Mouse (Mus musculus): ENCODE data around the gene Fbxw8. TPM values are rescaled to one million over a fixed set of nuclear protein-coding genes. Genes with fewer than 3 reads are reported as not detected.
A peak's percentile ranks its signal among the peaks of the same experiment; 100 is the strongest.

Gene Fbxw8
- polyA plus RNA-seq, 1 experiment from 2014 or later, result 25.2 TPM

DNA sequence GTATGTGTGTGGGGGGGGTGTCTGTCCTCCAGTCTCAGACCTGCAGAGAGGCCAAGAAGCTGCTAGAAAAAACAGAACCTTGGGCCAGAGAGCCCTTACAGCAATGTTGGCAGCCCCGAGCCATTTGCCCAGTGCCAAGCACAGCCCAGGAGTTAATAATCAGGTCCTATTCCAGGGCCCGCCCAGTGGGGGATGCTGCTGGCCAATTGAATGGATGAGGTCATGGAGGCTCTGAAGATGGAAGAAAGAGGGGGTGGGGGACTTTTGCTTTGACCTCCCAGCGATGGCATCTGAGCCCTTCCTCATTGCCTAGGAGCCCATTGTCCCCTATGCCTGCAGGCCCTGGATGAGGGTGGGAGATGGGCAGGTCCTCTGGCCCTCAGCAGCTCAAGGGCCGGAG lies 123.8 kb downstream of the Fbxw8 start:
- H3K4me1 ChIP-seq, result peaks cover 40% of the 10 kb centered on the region
- H3K4me3 ChIP-seq, result no peak overlapping the region
- 29% methylated on average over 4 of the region's 4 CpGs for WGBS
- no peaks in the 10 kb centered on the region for H3K9me3 ChIP-seq
- no peak overlapping the region for H3K27ac ChIP-seq (replicated peaks)
- no peaks in the 10 kb centered on the region for H3K36me3 ChIP-seq
- peaks cover 36% of the 10 kb centered on the region for H3K27me3 ChIP-seq
- H3K9ac ChIP-seq (replicated peaks), result no peak overlapping the region
- ATAC-seq (replicated peaks), result no peak
- H3K4me2 ChIP-seq (replicated peaks), result no peak overlapping the region

- H3K4me2 ChIP-seq (replicated peaks), result no peak overlapping the region
- no peaks in the 10 kb centered on the region for H3K9me3 ChIP-seq
- H3K9ac ChIP-seq (replicated peaks), result no peak overlapping the region
- H3K36me3 ChIP-seq, result no peaks in the 10 kb centered on the region
- WGBS, result 57% methylated on average over 5 of the region's 5 CpGs
- no peak for ATAC-seq (replicated peaks)
- peaks cover 39% of the 10 kb centered on the region for H3K27me3 ChIP-seq
- H3K4me3 ChIP-seq, result no peak overlapping the region
- peaks cover 43% of the 10 kb centered on the region for H3K4me1 ChIP-seq
- H3K27ac ChIP-seq (replicated peaks), result no peak overlapping the region
Measured at GRCm38 (mm10) chr5:118031059-118031458, 124.2 kb downstream of the Fbxw8 start.

GRCm38 (mm10) chr5:118030022-118030675 lies 125.1 kb downstream of the Fbxw8 start:
- Histone ChIP-seq H3K27me3 (peaks cover 48% of the 10 kb centered on the region), H3K4me1 (peaks cover 43% of the 10 kb centered on the region)
- WGBS, result 92% methylated on average over 9 of the region's 9 CpGs

GRCm38 (mm10) chr5:118029420-118029819 lies 125.8 kb downstream of the Fbxw8 start:
- no peaks in the 10 kb centered on the region for H3K36me3 ChIP-seq
- H3K9ac ChIP-seq (replicated peaks), result no peak overlapping the region
- no peaks in the 10 kb centered on the region for H3K9me3 ChIP-seq
- WGBS, result 3% methylated on average over 10 of the region's 10 CpGs
- peak overlapping the region; percentile 74 for H3K4me3 ChIP-seq
- ATAC-seq (replicated peaks), result peak; percentile 49
- no peak overlapping the region for H3K27ac ChIP-seq (replicated peaks)
- H3K27me3 ChIP-seq, result peaks cover 49% of the 10 kb centered on the region
- H3K4me2 ChIP-seq (replicated peaks), result peak overlapping the region; percentile 100
- peaks cover 43% of the 10 kb centered on the region for H3K4me1 ChIP-seq

More at GRCm38 (mm10) chr5:118030022-118030675, 125.1 kb downstream of the Fbxw8 start:
- ATAC-seq (replicated peaks), result no peak
- H3K4me3 ChIP-seq, result no peak overlapping the region
- no peak overlapping the region; the same call in 1 of the 2 replicates for H3K4me2 ChIP-seq (replicated peaks)
- H3K9me3 ChIP-seq, result no peaks in the 10 kb centered on the region
- H3K36me3 ChIP-seq, result no peaks in the 10 kb centered on the region
- no peak overlapping the region for H3K9ac ChIP-seq (replicated peaks)
- no peak overlapping the region for H3K27ac ChIP-seq (replicated peaks)

GRCm38 (mm10) chr5:118029035-118029408 lies 126.2 kb downstream of the Fbxw8 start:
- H3K4me2 ChIP-seq (replicated peaks), result peak overlapping the region; percentile 100
- peaks cover 43% of the 10 kb centered on the region for H3K4me1 ChIP-seq
- H3K36me3 ChIP-seq, result no peaks in the 10 kb centered on the region
- H3K27ac ChIP-seq (replicated peaks), result no peak overlapping the region
- H3K27me3 ChIP-seq, result peaks cover 49% of the 10 kb centered on the region
- ATAC-seq (replicated peaks), result peak; percentile 37; the same call in 1 of the 2 replicates
- H3K9me3 ChIP-seq, result no peaks in the 10 kb centered on the region
- 6% methylated on average over 12 of the region's 12 CpGs for WGBS
- H3K9ac ChIP-seq (replicated peaks), result no peak overlapping the region
- peak overlapping the region; percentile 74 for H3K4me3 ChIP-seq

GRCm38 (mm10) chr5:118028191-118029034 lies 126.9 kb downstream of the Fbxw8 start:
- H3K27me3 ChIP-seq, result peaks cover 49% of the 10 kb centered on the region
- ATAC-seq (replicated peaks), result 0 out of 2 replicates have a peak, but pooled peaks have one; percentile 10
- no peaks in the 10 kb centered on the region for H3K9me3 ChIP-seq
- peak overlapping the region; percentile 74 for H3K4me3 ChIP-seq
- peak overlapping the region; percentile 58 for H3K9ac ChIP-seq (replicated peaks)
- H3K4me2 ChIP-seq (replicated peaks), result peak overlapping the region; percentile 100
- no peak overlapping the region for H3K27ac ChIP-seq (replicated peaks)
- 1% methylated on average over 69 of the region's 79 CpGs for WGBS
- H3K4me1 ChIP-seq, result peaks cover 43% of the 10 kb centered on the region
- H3K36me3 ChIP-seq, result no peaks in the 10 kb centered on the region

DNA sequence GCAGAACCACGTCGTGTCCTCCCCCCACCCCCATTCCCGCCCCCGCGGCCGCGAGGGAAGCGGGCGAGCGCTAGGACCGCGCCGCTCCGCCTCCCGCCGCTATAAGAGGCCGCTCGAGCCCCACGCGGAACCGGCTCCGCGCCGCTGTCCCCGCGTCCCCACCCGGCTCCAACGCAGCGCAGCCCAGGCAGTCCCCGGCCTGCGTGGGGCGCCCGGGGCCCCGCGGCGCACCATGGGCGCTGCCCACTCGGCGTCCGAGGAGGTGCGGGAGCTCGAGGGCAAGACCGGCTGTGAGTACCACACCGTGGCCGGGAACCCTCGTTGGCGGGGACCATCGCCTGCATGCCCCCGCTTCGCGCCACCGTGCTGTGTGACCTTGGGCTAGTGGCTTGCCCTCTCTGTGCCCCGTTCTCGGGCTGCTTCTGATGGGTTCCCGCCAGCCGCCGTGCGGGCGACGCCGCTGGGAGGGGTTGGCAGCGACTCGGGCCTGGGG lies 127.5 kb downstream of the Fbxw8 start, which contains the start of gene Tesc:
Tesc (plus strand) TSS at position 46 of the 493 bp plus-strand sequence.
- Histone ChIP-seq H3K27ac (replicated peaks) (no peak within 1 kb of the TSS), H3K4me2 (replicated peaks) (peak within 1 kb of the TSS; percentile 100), H3K27me3 (peaks cover 49% of the 10 kb centered on the region), H3K9ac (replicated peaks) (peak within 1 kb of the TSS; percentile 58), H3K9me3 (no peaks in the 10 kb centered on the region), H3K4me3 (peak within 1 kb of the TSS; percentile 74), H3K4me1 (peaks cover 43% of the 10 kb centered on the region), H3K36me3 (no peaks in the 10 kb centered on the region)
- ATAC-seq (replicated peaks), result 0 out of 2 replicates have a peak, but pooled peaks have one; percentile 3
- under 1% methylated on average over 58 of the region's 63 CpGs for WGBS

- peaks cover 49% of the 10 kb centered on the region for H3K27me3 ChIP-seq
Measured at GRCm38 (mm10) chr5:118027101-118027697, 128.1 kb downstream of the Fbxw8 start.

GRCm38 (mm10) chr5:118026343-118026742 lies 128.9 kb downstream of the Fbxw8 start:
- H3K27ac ChIP-seq (replicated peaks), result no peak overlapping the region
- H3K4me2 ChIP-seq (replicated peaks), result no peak overlapping the region
- WGBS, result 2% methylated on average over 13 of the region's 13 CpGs
- no peak overlapping the region for H3K9ac ChIP-seq (replicated peaks)
- H3K36me3 ChIP-seq, result no peaks in the 10 kb centered on the region
- peaks cover 49% of the 10 kb centered on the region for H3K27me3 ChIP-seq
- H3K4me3 ChIP-seq, result no peak overlapping the region
- peaks cover 42% of the 10 kb centered on the region for H3K4me1 ChIP-seq
- H3K9me3 ChIP-seq, result no peaks in the 10 kb centered on the region
- ATAC-seq (replicated peaks), result no peak

More at GRCm38 (mm10) chr5:118027101-118027697, 128.1 kb downstream of the Fbxw8 start:
- Histone ChIP-seq H3K4me2 (replicated peaks) (peak overlapping the region; percentile 100), H3K36me3 (no peaks in the 10 kb centered on the region), H3K4me1 (peaks cover 43% of the 10 kb centered on the region), H3K9ac (replicated peaks) (peak overlapping the region; percentile 58), H3K4me3 (peak overlapping the region; percentile 74), H3K27ac (replicated peaks) (no peak overlapping the region), H3K9me3 (no peaks in the 10 kb centered on the region)
- WGBS, result under 1% methylated on average over 39 of the region's 39 CpGs
- no peak for ATAC-seq (replicated peaks)

DNA sequence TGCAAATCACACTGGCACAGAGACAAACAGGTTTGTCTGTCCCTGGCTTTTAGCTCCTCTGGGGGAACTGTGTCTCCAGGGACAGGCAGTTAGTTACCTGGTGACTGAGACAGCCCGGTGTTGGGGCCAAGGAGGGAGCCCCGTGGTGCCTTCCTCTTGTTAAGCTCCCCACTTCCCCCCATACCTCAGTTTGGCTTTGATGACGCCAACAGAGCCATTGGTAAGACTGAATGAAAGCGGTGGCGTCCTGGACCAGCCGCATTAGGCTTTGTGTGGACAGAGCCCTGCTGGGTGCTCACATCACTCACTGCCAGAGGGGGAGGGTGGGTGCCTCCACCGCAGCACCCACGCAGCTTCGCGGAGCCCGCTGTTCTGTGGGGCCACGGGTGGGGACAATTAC lies 129.4 kb downstream of the Fbxw8 start:
- Histone ChIP-seq H3K27ac (replicated peaks) (no peak overlapping the region), H3K4me3 (no peak overlapping the region), H3K4me1 (peaks cover 38% of the 10 kb centered on the region), H3K4me2 (replicated peaks) (no peak overlapping the region), H3K9me3 (no peaks in the 10 kb centered on the region), H3K9ac (replicated peaks) (no peak overlapping the region), H3K36me3 (no peaks in the 10 kb centered on the region), H3K27me3 (peaks cover 49% of the 10 kb centered on the region)
- no peak for ATAC-seq (replicated peaks)
- 2% methylated on average over 12 of the region's 12 CpGs for WGBS

- Histone ChIP-seq H3K4me3 (no peak overlapping the region), H3K9me3 (no peaks in the 10 kb centered on the region), H3K36me3 (no peaks in the 10 kb centered on the region), H3K9ac (replicated peaks) (no peak overlapping the region), H3K27ac (replicated peaks) (no peak overlapping the region), H3K4me1 (peaks cover 19% of the 10 kb centered on the region), H3K4me2 (replicated peaks) (no peak overlapping the region), H3K27me3 (peaks cover 29% of the 10 kb centered on the region)
- WGBS, result 81% methylated on average over 3 of the region's 3 CpGs
- ATAC-seq (replicated peaks), result no peak
Measured at GRCm38 (mm10) chr5:118023053-118023452, 132.2 kb downstream of the Fbxw8 start.

DNA sequence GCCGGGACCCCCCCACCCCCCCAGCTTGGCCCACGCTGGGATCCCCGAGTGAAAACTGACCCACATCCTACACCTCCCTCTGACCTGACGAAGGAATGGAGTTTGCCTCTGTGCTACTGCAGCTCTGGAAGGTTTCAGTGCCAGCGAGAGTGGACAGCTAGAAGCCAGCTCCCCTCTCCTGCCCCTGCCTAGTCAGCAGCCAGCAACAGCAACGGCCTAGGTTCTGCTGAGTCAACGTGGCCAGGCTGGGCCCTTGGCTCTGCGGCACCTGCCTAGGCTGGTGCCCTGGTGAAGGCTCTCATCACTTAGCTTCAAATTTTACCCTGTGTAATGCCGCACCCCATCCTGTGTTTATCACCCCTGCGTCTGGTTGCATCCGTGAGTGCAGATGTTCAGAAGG lies 135.4 kb downstream of the Fbxw8 start:
- no peak overlapping the region for H3K9ac ChIP-seq (replicated peaks)
- H3K4me1 ChIP-seq, result peaks cover 5% of the 10 kb centered on the region
- no peak for ATAC-seq (replicated peaks)
- H3K36me3 ChIP-seq, result no peaks in the 10 kb centered on the region
- H3K9me3 ChIP-seq, result no peaks in the 10 kb centered on the region
- 62% methylated on average over 11 of the region's 11 CpGs for WGBS
- no peaks in the 10 kb centered on the region for H3K27me3 ChIP-seq
- H3K4me2 ChIP-seq (replicated peaks), result no peak overlapping the region
- H3K4me3 ChIP-seq, result no peak overlapping the region
- no peak overlapping the region for H3K27ac ChIP-seq (replicated peaks)
